Mouse (Mus musculus): ENCODE data around the gene Homer2.

The Homer2 gene

GRCm38 (mm10) chr7:81560101-81561049 lies 147.0 kb downstream of the Homer2 start:
- DNase-seq (ENCODE audit: low spot score in 2 of 2): no peak

DNA sequence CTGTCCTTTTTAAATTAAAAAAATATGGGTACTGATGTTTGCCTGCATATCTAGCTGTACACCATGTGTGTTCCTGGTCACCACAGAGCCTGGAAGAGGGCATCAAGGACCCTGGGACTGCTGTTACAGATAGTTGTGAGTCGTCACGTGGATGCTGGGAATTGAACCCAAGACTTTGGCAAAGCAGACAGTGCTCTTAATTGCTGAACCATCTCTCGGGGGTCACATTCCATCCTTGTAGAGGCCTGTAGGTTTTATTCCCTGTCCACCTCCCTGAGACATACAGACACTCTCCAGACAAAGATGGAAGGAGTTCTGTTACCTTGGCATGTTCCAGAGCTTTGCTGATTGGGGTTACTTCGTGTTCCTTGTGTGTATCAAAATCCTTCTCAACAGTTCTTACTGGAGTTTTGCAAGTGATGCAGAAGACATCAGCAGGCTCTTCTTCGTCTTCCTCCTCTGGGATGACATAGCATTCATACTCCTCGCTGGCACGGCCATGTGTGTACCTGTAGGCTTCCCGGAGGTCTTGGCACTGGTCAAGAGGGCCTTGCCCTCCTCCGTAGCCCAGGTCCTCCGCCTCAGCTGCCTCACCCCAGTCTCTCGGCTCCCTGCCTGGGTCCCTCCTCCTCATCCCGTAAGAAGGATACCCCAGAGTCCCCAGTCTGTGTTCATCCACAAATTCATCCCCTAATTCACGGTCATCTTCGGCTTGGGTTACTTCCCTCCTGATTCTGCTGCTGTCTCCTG lies 147.9 kb downstream of the Homer2 start:
- no peak for DNase-seq (ENCODE audit: low spot score in 2 of 2)

GRCm38 (mm10) chr7:81557985-81558360 lies 149.4 kb downstream of the Homer2 start:
- no peak for DNase-seq (ENCODE audit: low spot score in 2 of 2)

- no peak for DNase-seq (ENCODE audit: low spot score in 2 of 2)
These were observed 149.9 kb downstream of the Homer2 start for GRCm38 (mm10) chr7:81557252-81557984.

DNA sequence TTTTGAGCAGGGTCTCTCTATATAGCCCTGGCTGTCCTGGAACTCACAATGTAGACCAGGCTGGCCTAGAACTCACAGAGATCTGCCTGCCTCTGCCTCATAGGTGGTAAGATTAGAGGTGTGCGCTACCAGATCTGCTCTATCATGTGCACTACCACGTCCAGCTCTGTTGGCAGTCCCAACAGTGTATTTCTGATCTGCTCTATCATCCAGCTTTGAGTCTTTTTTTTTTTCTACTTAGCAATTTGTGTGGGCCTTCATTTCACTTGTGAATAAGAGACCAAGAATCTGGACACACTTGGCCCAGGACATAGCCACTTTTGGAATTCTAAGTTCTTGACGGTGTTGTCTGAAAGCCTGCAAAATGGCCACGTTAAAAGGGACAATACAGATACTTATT lies 150.5 kb downstream of the Homer2 start:
- no peak for DNase-seq (ENCODE audit: low spot score in 2 of 2)

GRCm38 (mm10) chr7:81554369-81554768 lies 153.0 kb downstream of the Homer2 start:
- no peak for DNase-seq (ENCODE audit: low spot score in 2 of 2)

DNA sequence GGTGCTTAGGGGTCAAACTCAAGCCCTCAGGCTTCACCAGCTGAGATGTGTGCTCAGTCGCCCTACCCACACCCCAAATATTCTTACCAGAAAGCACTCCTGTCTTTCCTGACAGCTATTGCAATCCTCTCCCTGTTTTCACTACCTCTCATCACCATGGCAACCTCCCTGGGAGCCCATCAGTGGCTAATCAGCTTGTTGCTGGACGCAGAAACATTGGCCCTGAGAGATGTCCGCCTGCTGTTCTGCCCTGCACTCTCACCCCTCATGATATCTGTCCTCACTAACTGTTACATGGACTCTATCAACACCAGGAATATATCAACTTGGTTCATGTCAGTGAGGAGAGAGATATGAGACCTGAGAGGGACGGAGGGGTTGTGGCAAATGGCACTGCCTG lies 153.7 kb downstream of the Homer2 start:
- no peak for DNase-seq (ENCODE audit: low spot score in 2 of 2)

Measured in urinary bladder, adult 18-20 months (tissue).